Mouse (Mus musculus): ENCODE results near the gene Meiob. TPM values are rescaled to one million over a fixed set of nuclear protein-coding genes. Genes with fewer than 3 reads are reported as not detected.

The Meiob gene
- total RNA-seq, 2 experiments from 2014 or later = not detected

DNA sequence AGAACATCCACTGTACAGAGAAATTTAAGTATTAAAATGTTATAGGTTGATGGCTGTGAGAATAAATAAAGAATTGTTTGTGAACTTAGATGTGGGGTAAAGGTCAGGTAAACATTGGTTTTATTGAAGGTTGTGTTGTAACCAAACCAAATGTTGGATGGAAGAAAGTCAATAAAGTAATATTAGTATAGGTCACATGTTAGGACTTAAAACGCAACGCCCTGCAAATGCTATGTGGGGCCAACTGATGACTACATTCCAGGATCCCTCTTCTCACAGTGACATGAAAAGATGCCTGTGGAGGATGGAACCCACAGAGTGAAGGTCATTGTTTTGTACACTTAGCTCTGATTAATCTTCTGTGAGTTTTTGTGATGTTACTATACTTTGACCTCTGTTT, 15.4 kb downstream of the Meiob start:
- DNase-seq (ENCODE audit: low spot score in 2 of 2) = no peak

DNA sequence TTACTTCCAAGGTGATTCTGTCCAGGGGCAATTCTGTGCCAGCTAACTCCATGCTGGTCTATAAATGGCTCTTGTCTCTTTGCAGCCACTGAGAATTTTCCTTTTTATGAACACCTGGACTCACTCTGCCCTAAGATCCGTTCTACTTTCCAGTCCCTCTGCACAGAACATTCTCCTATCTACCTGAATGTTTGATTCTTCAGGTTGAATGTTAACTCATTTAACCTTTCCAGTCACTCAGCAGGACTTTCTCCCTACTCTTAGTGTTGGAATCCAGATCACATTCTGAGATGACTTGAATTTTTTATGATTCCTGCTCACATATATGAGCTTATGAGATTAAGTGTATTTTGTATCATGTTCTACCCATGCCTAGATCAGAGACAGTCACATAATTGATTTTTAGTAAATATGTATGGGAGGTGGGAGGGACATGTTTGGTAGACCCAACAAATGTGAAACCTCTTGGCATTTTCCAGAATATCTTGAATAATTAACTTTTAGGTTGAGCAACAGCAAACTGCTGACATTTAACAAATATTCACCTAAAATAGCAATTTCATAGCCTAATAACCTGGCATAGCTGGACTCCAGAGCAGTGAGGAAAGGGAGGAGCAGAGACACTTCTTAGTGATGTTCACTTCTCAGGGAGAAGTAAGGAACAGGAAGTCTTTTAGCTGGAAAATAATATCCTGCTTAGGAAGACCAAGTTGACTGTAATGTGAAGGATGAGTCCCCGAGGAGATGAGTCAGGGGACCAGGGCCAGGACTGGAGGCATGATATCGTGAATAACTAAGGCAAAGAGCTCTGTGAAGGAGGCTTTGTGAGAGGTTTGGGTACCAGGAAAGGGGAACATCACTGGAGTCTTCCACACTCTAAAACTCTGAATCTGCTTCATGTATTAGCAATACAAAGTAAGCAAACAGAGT, 17.5 kb downstream of the Meiob start:
- DNase-seq (ENCODE audit: low spot score in 2 of 2) = no peak

DNA sequence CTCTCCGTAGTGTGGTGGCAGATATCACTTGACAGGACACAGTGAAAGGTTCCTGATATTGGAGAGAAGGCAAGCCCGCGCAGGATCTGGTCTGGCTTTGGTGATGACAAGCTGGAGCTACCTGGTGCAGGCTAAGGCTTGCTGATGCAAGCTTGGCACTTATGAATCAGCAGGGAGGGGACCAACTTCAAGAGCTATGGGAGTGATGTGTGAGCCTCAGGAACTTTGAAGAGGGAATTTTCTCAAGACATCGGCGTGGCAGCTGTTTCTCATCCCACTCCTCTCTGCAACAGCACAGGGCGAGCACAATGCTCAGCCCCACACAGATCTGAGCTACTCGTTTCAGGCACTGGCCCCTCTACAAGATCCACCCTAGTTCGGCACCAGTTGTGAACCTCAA, 35.8 kb downstream of the Meiob start, which contains the start of gene Hagh:
Hagh (plus strand) TSS at position 302 of the 400 bp plus-strand sequence.
- no peak for DNase-seq (ENCODE audit: low spot score in 2 of 2)

DNA sequence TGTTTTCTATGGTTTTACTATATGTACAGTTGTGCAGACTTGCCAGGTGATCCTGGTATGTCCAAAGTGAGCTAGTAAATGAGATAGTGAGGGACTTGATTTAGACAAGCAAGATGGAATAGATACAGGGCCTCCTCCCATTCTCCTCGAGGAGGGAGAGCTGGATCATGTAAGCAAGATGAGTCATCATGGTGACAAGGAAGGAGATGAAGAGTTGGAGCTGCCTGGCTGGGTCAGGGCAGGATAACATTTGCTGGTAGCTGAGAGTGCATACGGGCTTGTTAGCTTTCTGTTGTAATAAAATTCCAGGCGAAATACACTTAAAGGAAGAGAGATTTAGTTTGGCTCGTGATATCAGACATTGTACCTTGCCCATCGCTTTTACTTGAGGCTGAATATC, 36.3 kb downstream of the Meiob start:
- no peak for DNase-seq (ENCODE audit: low spot score in 2 of 2)

DNA sequence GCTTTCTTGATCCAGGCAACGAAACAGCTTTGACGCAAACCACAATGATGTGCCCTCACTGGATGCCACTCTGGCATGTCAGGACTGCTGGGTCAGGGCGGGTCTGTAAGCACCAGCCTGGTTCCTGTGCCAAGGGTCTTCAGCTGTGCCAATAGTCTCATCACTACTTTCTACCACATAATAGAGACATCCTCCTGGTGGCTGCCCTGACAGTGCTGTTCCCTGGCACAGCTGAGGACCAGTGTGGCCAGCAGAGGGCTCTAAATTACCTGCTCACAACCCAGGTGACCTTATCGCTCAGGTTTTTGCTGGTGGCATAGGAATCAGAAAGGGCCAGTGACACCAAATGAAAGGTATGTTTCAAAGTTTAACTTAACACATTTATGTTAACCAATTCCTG, 37.0 kb downstream of the Meiob start:
- DNase-seq (ENCODE audit: low spot score in 2 of 2) = no peak

DNA sequence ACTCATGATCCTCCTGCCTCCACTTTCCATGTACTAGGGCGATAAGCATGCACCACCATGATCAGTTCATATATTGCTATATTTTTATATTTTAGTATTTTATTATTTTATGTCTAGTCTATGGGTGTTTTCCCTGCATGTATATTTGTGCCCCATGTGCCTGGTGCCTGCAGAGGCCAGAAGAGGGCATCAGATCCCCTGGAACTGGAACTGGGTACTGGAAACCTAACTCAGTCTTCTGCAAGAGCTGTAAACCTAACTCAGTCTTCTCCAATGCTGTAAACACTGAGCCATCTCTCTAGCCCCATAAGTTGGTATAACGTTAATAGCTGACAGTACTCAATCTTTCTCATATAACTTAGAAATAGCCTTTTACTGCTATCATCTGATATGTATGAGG, 38.5 kb downstream of the Meiob start:
- no peak for DNase-seq (ENCODE audit: low spot score in 2 of 2)

DNA sequence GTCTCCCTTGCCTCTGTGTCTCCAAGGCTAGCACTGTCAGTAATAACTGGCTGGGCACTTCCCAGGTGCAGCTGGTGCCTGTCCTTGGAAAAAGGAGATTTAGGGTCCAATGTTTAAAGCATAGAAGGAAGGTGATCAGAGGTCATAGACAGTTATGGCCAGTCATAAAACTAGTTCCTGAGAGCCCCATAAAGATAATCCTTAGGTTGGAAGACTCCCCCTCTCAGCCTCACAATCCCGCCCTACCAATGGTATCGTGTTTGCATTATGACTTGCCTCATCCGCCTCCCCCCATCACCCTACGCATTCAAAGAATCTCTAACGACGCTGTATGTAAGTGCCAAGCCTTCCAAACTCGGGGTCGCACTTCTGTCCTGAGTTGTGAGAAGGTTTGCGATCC, 40.4 kb downstream of the Meiob start:
- DNase-seq (ENCODE audit: low spot score in 2 of 2) = no peak

DNA sequence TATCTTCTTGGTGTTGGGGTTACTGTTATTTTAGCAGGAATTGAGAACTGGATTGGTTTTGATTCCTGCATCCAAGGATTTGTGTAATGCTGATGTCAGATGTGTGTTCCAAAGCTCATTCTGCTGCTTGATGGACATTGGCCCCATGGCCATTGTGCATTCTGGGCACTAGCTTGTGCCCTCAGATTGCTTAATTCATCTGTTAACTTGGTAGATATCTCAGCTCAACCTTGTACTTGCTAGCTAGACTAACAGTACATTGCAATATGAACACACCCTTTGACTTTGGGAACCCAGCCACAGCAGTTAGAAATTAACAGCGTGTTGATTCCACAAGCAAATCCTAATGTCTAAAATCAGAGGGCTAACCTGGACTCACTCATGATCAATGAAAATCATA, 43.3 kb downstream of the Meiob start:
- no peak for DNase-seq (ENCODE audit: low spot score in 2 of 2)

DNA sequence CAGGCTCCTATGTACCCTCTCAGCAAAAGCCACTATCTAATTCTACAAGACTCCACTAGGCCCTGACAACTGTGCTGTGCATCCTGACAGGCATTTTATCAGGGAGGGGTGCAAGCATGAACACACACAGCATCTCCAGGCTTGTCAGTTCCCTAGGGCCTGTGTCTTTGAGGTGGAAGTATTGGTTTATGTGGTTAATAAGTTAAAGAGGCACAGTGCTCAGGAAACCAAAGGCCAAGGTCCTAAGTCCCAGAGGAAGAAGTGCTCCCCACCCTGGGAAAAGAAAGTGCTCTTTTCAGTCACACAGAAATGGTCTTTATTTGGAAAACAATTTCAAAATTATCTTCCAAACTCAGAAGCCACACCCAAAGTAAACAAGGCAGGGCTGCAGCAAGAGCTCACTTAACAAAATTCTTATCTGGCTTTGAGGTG, 44.5 kb downstream of the Meiob start:
- no peak for DNase-seq (ENCODE audit: low spot score in 2 of 2)

DNA sequence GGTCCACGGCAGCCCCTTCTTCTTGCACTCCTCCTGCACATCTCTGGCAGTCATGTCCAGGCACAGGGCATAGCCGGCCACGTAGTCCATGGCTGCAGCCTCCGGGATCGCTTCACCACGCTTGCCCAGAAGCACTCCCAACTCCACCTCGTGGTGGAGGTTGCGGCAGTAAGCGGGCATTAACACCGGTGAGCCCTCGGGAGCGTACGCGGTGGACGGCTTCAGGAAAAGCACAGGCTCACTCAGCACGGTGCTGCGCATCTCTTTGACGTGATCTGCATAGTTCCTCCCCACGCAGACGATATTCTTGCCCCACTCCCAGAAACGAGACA, 45.6 kb downstream of the Meiob start:
- no peak for DNase-seq (ENCODE audit: low spot score in 2 of 2)

DNA sequence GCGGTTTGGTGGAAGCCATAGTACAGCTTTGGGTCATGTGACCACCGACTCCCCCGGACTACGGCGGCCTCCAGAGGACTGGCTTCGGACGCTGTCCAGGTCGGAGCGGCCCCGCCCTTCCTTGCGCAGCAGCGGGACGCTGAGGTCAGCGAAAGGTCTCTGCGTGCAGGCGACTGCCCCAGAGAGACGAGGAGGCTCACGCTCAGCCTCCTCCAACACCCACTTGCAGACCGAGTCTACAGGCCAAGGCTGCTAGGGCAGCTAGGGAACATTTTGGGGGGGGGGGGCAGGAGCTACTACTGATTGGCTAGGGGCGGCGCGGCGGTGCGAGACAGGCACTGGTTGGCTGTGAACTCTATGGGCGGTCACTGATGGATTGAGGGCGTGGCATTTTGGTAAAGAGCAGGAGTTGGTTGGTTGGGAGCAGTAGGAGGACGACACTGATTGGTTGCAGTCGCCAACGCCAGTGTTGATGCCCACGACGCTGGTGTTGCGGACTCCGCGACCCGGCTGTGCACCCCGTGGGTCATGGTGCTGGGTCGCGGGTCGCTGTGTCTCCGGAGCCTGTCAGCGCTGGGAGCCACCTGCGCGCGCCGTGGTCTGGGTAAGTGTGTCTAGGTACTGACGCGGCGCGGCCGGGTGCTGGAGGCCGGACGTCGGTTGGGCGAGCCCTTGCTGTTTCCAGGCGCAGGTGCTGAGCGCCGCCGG, 46.1 kb downstream of the Meiob start, which contains the start of gene Fahd1:
Fahd1 (minus strand) TSS at position 300 of the 708 bp plus-strand sequence.
- peak; percentile 92 to 95 for DNase-seq (ENCODE audit: low spot score in 2 of 2)

DNA sequence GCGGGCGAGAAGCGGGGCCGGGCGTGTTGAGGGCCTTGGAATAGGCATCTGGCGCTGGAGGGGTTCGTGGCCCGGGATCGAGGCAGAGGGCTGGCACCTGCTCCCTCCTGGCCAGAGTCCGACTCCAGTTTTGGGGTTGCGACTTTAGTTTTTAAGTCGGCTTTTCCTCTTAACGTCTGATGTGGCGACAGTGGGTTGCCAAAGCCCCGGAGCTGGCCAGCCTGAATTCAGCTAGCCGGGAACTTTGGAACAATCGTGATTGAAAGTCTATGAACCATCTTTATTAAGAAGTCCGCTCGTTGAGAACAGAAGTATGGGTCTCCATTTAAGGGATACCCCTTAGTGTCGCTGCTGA, 46.7 kb downstream of the Meiob start:
- no peak for DNase-seq (ENCODE audit: low spot score in 2 of 2)

DNA sequence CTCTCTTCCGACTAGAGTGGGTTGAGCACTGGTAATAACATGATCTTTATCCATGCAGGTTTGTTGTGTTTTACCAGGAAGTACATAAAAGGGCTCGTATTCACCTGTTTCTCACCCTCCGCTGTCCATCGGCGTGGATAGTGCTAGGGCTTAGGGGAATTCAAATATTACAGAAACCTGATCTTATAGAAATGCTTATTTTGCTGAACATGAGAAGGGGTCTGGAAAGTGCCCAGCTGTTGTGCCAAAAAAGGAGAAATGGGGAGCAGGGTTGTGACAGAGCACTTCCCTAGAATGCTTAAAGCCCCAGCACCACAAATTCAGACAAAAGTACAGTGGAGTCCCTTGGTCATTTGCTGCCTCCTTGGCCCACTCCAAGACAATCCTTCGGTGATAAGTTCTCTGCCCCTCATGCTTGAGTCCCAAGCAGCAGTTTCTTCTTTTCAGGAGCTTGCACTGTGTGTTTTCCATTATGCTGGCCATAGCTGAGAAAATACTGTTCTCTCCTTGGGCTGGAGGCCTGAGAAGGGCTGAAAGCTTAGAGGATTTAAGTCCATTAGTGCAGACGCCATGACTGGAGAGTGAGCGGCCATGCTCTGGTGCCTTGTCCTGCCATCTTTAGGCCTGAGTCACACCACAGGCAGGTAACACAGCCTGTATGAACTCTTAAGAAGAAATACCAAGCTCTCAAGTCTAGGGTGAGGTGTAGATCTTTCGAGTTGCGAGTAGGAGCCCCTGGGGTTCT, 47.5 kb downstream of the Meiob start:
- DNase-seq (ENCODE audit: low spot score in 2 of 2) = no peak

DNA sequence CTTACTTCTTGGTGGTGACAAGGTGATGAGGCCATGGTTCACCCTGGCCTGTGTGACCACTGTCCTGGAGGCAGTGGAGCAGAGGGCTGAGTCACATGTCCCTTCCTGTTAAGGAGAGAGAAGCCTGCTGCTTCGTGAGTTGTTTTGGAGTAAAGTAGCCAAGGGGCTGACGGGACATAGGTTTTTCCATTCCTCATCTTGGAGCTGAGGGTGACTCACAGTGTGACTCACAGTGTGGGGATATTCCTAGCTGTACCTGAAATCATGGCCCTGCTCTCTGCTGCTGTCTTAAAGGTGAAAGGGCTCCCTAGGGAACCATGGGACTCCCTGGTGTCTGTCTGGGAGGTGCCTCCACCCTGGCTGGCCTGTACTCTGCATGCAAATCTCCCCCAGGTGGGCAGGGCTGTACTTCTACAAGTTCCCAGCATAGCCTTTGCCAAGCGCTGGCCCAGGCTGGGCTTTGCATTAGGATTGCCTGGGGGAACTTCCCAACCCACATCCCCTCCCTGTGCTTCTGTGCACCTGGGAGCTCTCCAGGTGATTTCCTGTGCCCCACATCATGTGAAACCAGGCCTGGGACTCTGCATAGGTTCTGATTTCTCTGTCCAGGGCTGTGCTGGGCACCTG, 51.9 kb downstream of the Meiob start:
- DNase-seq (ENCODE audit: low spot score in 2 of 2) = no peak

DNA sequence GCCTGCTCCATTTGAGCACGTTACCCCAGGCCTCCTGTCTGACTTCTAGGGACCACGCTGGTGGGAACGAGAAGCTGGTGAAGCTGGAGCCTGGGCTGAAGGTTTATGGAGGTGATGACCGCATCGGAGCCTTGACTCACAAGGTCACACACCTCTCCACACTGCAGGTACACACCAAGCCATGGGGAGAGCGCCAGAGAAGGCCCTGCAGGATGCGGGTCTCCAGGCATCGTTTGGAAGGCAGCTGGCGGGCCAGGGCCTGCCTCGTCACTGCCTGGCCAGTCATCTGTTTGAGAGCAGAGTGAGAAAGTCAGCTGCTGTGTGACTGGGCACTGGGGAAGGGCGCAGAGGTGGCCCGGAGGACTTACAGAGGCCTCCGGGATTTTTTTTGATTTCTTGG, 52.5 kb downstream of the Meiob start:
- no peak for DNase-seq (ENCODE audit: low spot score in 2 of 2)

DNA sequence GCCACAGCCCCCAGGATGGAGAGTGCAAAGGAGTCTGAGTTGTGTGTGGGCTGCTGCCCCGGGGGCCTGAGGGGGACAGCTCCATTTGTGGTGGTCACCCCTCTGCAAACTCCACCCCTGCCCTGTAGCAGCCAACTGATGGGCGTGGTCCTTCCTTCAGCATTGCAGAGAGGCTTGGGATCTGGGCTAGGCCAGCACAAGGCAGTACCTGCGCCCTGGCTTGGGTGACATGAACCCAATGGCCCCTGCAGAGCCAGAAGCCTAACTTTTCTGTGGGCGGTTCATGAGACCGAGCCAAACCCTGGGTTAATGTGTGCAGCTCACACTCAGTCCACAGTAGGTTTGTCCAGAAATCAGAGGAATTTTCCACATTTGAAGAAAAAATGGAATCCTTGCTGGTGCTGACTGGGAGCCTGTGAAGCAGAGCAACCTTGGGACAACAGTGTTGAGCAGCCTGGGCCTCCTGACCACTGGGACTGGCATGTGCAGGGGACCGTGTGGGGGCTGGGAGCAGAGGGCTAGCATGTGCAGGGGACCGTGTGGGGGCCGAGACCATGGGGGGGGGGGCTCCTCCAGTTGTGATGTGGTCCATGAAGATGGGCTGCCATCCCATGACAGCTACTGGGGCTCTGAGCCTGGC, 53.9 kb downstream of the Meiob start:
- no peak for DNase-seq (ENCODE audit: low spot score in 2 of 2)

DNA sequence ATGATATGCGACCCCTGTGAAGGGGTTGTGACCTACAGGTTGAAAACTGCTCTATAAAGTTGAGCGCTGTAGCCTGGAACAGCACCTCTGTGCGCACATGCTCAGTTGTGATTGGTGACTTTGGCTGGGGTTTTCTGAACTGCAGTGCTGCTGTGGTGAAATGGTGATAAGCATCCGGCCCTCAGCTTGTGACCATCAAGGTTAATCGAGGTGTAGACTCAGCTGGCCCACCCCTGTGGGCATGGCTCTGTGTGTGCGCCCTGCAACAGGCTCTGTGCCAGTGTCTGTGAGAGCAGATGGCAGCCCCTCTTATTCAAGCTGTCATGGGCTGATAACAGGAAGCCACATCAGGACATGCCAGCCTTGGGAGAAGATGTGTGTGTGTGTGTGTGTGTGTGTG, 54.9 kb downstream of the Meiob start:
- no peak for DNase-seq (ENCODE audit: low spot score in 2 of 2)

DNA sequence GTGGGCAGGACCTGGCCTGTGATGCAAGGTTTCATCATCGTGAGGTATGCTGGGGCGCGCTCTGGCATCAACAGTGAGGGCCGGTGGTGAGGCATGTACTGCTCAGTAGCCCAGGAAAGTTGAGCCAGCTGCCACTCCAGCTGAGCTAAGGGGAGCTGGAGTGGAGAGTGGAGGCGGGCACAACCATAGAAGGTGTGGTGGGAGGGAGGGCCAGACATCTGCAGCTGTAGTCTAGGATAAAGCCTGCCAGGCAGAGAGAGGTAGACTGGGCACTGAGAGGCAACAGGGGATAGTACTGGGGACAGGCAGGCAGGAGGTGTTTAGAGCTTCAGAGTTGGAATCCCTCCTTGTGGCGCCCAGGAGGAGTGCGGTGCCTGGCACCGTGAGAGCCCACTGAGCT, 56.0 kb downstream of the Meiob start:
- no peak for DNase-seq (ENCODE audit: low spot score in 2 of 2)

DNA sequence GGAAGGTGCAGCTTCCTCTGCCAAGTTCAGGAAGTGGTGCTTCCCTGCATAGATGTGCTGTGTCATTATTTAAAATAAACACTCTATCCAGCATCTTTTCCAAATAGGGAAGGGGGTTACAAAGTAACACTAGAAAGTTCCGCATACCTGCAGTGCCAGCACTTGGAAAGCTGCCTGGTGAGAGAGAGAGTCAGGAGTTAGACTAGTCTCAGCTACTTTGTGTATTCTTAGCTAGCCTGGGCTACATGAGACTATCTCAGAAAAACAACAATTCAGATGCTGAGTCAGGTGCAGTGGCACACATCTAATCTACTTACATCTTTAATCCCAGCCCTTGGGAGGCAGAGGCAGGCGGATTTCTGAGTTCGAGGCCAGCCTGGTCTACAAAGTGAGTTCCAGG, 57.7 kb downstream of the Meiob start:
- DNase-seq (ENCODE audit: low spot score in 2 of 2) = no peak

DNA sequence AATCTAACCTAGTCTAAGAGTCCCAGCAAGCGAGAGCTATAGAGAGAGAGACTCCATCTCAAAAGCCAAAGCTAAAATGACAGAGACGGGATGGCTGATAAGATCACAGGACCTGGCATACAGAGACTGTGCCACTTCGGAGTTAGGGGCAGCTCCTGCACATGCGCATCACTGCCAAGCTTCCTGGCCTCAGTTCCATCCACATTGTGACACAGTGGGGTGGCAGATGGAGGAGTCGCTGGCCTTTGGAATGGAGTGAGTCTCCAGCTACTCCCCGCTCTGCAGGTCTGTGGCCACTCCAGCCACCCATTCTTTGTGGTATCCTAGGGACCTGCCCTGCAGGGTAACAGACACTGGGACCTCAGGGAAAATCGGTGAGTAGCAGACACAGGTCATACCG, 61.7 kb downstream of the Meiob start, which contains the start of gene Igfals:
Igfals (plus strand) TSS at position 222 of the 400 bp plus-strand sequence.
- DNase-seq (ENCODE audit: low spot score in 2 of 2) = no peak

DNA sequence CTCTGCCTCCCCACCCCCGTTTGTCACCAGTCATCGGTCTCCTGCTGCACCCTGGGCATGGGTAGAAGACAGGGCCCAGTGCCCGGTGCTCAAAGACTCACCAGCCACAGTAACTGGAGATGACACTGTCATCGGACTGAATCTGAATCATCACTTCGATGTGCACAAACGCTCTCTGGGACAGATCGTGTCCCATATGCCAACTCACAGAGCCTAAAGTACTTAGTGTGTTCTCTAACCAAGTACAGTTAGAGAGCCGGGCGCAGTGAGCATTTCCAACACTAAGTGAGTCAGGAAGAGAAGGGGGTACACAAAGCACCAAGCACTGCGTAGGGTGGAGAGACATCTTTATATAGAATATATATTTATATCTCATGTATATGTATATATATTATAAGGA, 63.8 kb downstream of the Meiob start:
- DNase-seq (ENCODE audit: low spot score in 2 of 2) = peak in 1 of 2 experiments; percentile 39

Measured in left cerebral cortex, adult 18-20 months (tissue).